In the genomic region with DNA sequence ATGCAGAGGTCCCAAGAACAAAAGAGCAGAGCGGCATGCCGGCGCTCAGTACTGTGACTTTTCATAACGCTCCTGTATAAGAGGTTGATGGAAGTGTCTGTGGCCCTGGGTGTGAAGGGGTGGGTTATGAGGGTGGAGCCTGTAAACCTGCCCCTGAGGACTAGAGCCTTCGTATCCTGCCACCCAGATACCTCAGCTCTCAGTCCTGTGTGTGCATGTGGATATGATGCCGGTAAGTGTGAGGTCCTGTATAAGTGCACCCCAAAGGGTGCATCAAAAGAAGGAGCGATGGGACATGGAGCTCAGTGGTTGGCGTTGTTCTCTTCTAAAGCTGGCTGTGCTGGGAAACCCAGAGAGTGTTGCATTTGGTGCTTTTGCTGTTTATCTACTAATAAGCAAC, we compare ENCODE assay signal across 29 mouse cellular contexts. TPM values are rescaled to one million over a fixed set of nuclear protein-coding genes. Genes with fewer than 3 reads are reported as not detected.
DNase-seq lines count a peak whose midpoint lies in the region; ATAC-seq lines count a peak whose summit lies in the region.
"Had no signal": no experiment of that assay in that cellular context is flagged by ENCODE, and none has a peak within 500 bp of the region (broad histone marks: within the 10 kb centered on the region; RNA-seq: fewer than 3 reads in every experiment).

No protein-coding gene starts in this region.

- no peak overlapping the region for H3K4me3 ChIP-seq in neural tube, embryonic 15.5 days (replicated peaks)
- no peak overlapping the region for H3K4me3 ChIP-seq in limb, embryonic 10.5 days
- H3K4me3 ChIP-seq: embryonic facial prominence, embryonic 12.5 days; embryonic facial prominence, embryonic 15.5 days; forebrain, embryonic 12.5 days; gastrocnemius, adult 2 months; heart, adult 2 months; hindbrain, embryonic 10.5 days; hindbrain, embryonic 13.5 days had no signal

- H3K36me3 ChIP-seq in neural tube, embryonic 15.5 days = no peaks in the 10 kb centered on the region
- no peaks in the 10 kb centered on the region for H3K36me3 ChIP-seq in limb, embryonic 10.5 days
- H3K36me3 ChIP-seq: embryonic facial prominence, embryonic 12.5 days; embryonic facial prominence, embryonic 15.5 days; forebrain, embryonic 12.5 days; G1E; hindbrain, embryonic 10.5 days; hindbrain, embryonic 13.5 days had no signal

- no peaks in the 10 kb centered on the region for H3K9me3 ChIP-seq in neural tube, embryonic 15.5 days (replicated peaks)
- H3K9me3 ChIP-seq in limb, embryonic 10.5 days (replicated peaks) = no peaks in the 10 kb centered on the region
- H3K9me3 ChIP-seq: embryonic facial prominence, embryonic 12.5 days; embryonic facial prominence, embryonic 15.5 days; forebrain, embryonic 12.5 days; hindbrain, embryonic 10.5 days; hindbrain, embryonic 13.5 days had no signal

- H3K9ac ChIP-seq in neural tube, embryonic 15.5 days (replicated peaks) = no peak overlapping the region
- H3K9ac ChIP-seq: embryonic facial prominence, embryonic 12.5 days; embryonic facial prominence, embryonic 15.5 days; forebrain, embryonic 12.5 days; hindbrain, embryonic 13.5 days had no signal

- WGBS in neural tube, embryonic 15.5 days = 91% methylated on average over 8 of the region's 8 CpGs
- WGBS in limb, embryonic 10.5 days = 86% methylated on average over 8 of the region's 8 CpGs

- H3K4me1 ChIP-seq in neural tube, embryonic 15.5 days = no peaks in the 10 kb centered on the region
- peaks cover 3% of the 10 kb centered on the region; the same call in 1 of the 2 replicates for H3K4me1 ChIP-seq in limb, embryonic 10.5 days
- H3K4me1 ChIP-seq: embryonic facial prominence, embryonic 12.5 days; embryonic facial prominence, embryonic 15.5 days; forebrain, embryonic 12.5 days; hindbrain, embryonic 13.5 days had no signal

- no peaks in the 10 kb centered on the region for H3K27me3 ChIP-seq in neural tube, embryonic 15.5 days (replicated peaks)
- H3K27me3 ChIP-seq in limb, embryonic 10.5 days (ENCODE audit: low read depth, poor library complexity, severe bottlenecking) = 0 out of 2 replicates have a peak, but pooled peaks cover 6% of the 10 kb centered on the region
- H3K27me3 ChIP-seq: CH12.LX; embryonic facial prominence, embryonic 12.5 days; embryonic facial prominence, embryonic 15.5 days; forebrain, embryonic 12.5 days; hindbrain, embryonic 13.5 days; Patski had no signal

- no peak for ATAC-seq in neural tube, embryonic 15.5 days (ENCODE audit: low FRiP score)
- ATAC-seq: forebrain, embryonic 16.5 days; hindbrain, embryonic 16.5 days; Patski had no signal

- H3K4me2 ChIP-seq in neural tube, embryonic 15.5 days = no peak overlapping the region
- H3K4me2 ChIP-seq: embryonic facial prominence, embryonic 12.5 days; embryonic facial prominence, embryonic 15.5 days; forebrain, embryonic 12.5 days; heart, embryonic 11.5 days; hindbrain, embryonic 13.5 days had no signal

- no peak overlapping the region for H3K27ac ChIP-seq in neural tube, embryonic 15.5 days (replicated peaks)
- no peak overlapping the region for H3K27ac ChIP-seq in limb, embryonic 10.5 days
- H3K27ac ChIP-seq: embryonic facial prominence, embryonic 12.5 days; embryonic facial prominence, embryonic 15.5 days; forebrain, embryonic 12.5 days; gastrocnemius, adult 2 months; heart, adult 2 months; hindbrain, embryonic 10.5 days; hindbrain, embryonic 13.5 days had no signal

- peak; percentile 66 for DNase-seq in heart, adult 11 months
- no peak for DNase-seq in heart, adult 18-20 months
- DNase-seq in kidney, postnatal 10 days = peak; percentile 0
- no peak for DNase-seq in kidney, postnatal 25 days
- peak; percentile 11 for DNase-seq in neural tube, embryonic 10.5 days (ENCODE audit: extremely low spot score, low spot score)
- DNase-seq in limb, embryonic 10.5 days (ENCODE audit: low spot score) = peak; percentile 25
- no peak for DNase-seq in frontal cortex, postnatal 14 days (ENCODE audit: low spot score in 2 of 2)
- DNase-seq: adrenal gland, postnatal 10 days; adrenal gland, postnatal 36 days; B cell, adult 2 months; cerebellum, adult 2 months; cerebellum, adult 9-11 months; cerebellum, postnatal 25 days; gastrocnemius, adult 2 months; gastrocnemius, postnatal 14 days; heart, postnatal 36 days had no signal

RNA-seq across cellular contexts. Expression of a gene that starts 10.3 kb away (rescaled TPM):
- 100 to 1,000 TPM; 432 to 483 TPM for total RNA-seq in heart, adult 18-20 months (2021)
- 4.9 and 5.5 TPM in 2 replicates for polyA plus RNA-seq in neural tube, embryonic 15.5 days (2015; fragmentation: Nextera tagmentation; extraction: Ambion mirVana)
- 1.9 and 2.0 TPM in 2 replicates for polyA plus RNA-seq in limb, embryonic 10.5 days (2016; fragmentation: Nextera tagmentation; extraction: Ambion mirVana)

Comparison
In these comparisons a context has a peak if more than half of its experiments do, and no peak if none do; other contexts are left out.
1. DNase-seq: peak in heart, adult 11 months (single experiment), kidney, postnatal 10 days (single experiment), neural tube, embryonic 10.5 days (single experiment) and limb, embryonic 10.5 days (single experiment); none in heart, adult 18-20 months (0 of 2), kidney, postnatal 25 days (0 of 2) and frontal cortex, postnatal 14 days (0 of 2).